8 mouse cellular contexts compared by ENCODE assay signal in the genomic region with DNA sequence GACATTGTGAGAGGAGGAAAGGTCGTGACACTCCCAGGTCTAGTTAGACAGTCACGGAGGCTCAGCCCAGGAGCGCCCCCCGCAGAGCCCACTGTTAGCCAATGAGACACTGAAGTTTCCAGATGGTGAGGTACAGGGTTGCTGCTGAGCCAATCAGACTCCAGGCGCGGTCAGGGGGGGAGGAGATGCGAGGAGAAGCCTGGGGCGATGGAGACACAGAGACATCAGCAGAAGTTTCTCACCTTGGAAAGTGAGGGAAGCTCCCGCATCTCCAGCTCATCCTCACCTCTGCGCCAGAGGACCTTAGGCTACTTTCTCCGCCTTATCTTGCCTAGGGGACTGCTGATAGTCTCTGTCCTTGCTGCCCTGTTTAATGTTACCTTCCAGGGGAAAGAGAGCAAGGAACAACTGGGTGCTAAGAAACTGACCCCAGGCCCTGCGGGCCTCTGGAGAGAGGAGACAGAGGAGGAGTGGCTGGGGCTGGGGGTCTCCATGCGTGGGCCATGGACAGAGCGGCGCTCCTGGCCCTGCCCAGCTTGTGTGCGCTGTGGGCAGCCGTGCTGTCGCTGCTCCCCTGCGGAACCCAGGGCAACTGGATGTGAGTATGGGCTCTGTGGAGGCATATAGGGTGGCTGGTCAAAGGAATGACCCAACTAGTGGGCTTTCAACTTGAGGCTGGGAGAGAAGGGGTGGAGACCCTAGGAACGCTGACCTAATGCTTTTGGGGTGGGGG. TPM values are rescaled to one million over a fixed set of nuclear protein-coding genes. Genes with fewer than 3 reads are reported as not detected.
DNase-seq lines count a peak whose midpoint lies in the region; ATAC-seq lines count a peak whose summit lies in the region.

A gene (plus strand): TSS at position 224 of the 733 bp plus-strand sequence.

- peaks cover 54% of the 10 kb centered on the region for H3K27me3 ChIP-seq in heart, embryonic 10.5 days (ENCODE audit: insufficient read depth, poor library complexity, severe bottlenecking)
- H3K27me3 ChIP-seq in forebrain, embryonic 12.5 days: peaks cover 46% of the 10 kb centered on the region
- H3K27me3 ChIP-seq in kidney, embryonic 16.5 days (ENCODE audit: insufficient read depth, low read length): peaks cover 36% of the 10 kb centered on the region
- H3K27me3 ChIP-seq in midbrain, embryonic 10.5 days (ENCODE audit: low read depth, poor library complexity, severe bottlenecking): peaks cover 68% of the 10 kb centered on the region

- H3K27ac ChIP-seq in heart, embryonic 10.5 days: no peak within 1 kb of the TSS
- no peak within 1 kb of the TSS for H3K27ac ChIP-seq in forebrain, embryonic 12.5 days
- H3K27ac ChIP-seq in kidney, embryonic 16.5 days (ENCODE audit: low read length): no peak within 1 kb of the TSS
- H3K27ac ChIP-seq in midbrain, embryonic 10.5 days (replicated peaks): no peak within 1 kb of the TSS

- no peaks in the 10 kb centered on the region for H3K9me3 ChIP-seq in heart, embryonic 10.5 days
- no peaks in the 10 kb centered on the region for H3K9me3 ChIP-seq in forebrain, embryonic 12.5 days
- H3K9me3 ChIP-seq in kidney, embryonic 16.5 days (ENCODE audit: low read length): no peaks in the 10 kb centered on the region
- H3K9me3 ChIP-seq in midbrain, embryonic 10.5 days (replicated peaks): no peaks in the 10 kb centered on the region

- under 1% methylated on average over 20 of the region's 20 CpGs for WGBS in heart, embryonic 10.5 days
- WGBS in forebrain, embryonic 12.5 days: under 1% methylated on average over 20 of the region's 20 CpGs
- WGBS in kidney, embryonic 16.5 days: 2% methylated on average over 20 of the region's 20 CpGs
- under 1% methylated on average over 20 of the region's 20 CpGs for WGBS in midbrain, embryonic 10.5 days

- peaks cover 20% of the 10 kb centered on the region for H3K4me1 ChIP-seq in heart, embryonic 10.5 days
- peaks cover 21% of the 10 kb centered on the region for H3K4me1 ChIP-seq in forebrain, embryonic 12.5 days
- peaks cover 22% of the 10 kb centered on the region for H3K4me1 ChIP-seq in kidney, embryonic 16.5 days (ENCODE audit: insufficient read depth, low read length)
- peaks cover 22% of the 10 kb centered on the region for H3K4me1 ChIP-seq in midbrain, embryonic 10.5 days

- H3K9ac ChIP-seq in forebrain, embryonic 12.5 days: peak within 1 kb of the TSS; percentile 47; the same call in 1 of the 2 replicates
- peak within 1 kb of the TSS; percentile 38 for H3K9ac ChIP-seq in kidney, embryonic 16.5 days (replicated peaks; ENCODE audit: low read length)

- H3K36me3 ChIP-seq in heart, embryonic 10.5 days: no peaks in the 10 kb centered on the region
- no peaks in the 10 kb centered on the region for H3K36me3 ChIP-seq in forebrain, embryonic 12.5 days (replicated peaks)
- no peaks in the 10 kb centered on the region for H3K36me3 ChIP-seq in kidney, embryonic 16.5 days (ENCODE audit: insufficient read depth, low read length)
- H3K36me3 ChIP-seq in midbrain, embryonic 10.5 days: no peaks in the 10 kb centered on the region

- H3K4me3 ChIP-seq in heart, embryonic 10.5 days: peak within 1 kb of the TSS; percentile 55
- peak within 1 kb of the TSS; percentile 44 for H3K4me3 ChIP-seq in forebrain, embryonic 12.5 days (replicated peaks)
- H3K4me3 ChIP-seq in kidney, embryonic 16.5 days (ENCODE audit: low read length): peak within 1 kb of the TSS; percentile 42
- H3K4me3 ChIP-seq in midbrain, embryonic 10.5 days: peak within 1 kb of the TSS; percentile 62

- H3K4me2 ChIP-seq in forebrain, embryonic 12.5 days: peak within 1 kb of the TSS; percentile 85
- peak within 1 kb of the TSS; percentile 60 for H3K4me2 ChIP-seq in kidney, embryonic 16.5 days (replicated peaks; ENCODE audit: low read depth, low read length)

- no peak for DNase-seq in heart, embryonic 10.5 days (ENCODE audit: low spot score)
- DNase-seq in heart, adult 8-10 months (ENCODE audit: low spot score): no peak
- peak; percentile 76 for DNase-seq in R1 (ENCODE audit: low read depth, low spot score)
- peak; percentile 54 for DNase-seq in midbrain, embryonic 10.5 days (ENCODE audit: low spot score)
- peak; percentile 24 for DNase-seq in yolk sac, embryonic 10.5 days (ENCODE audit: low spot score)
- no peak for DNase-seq in thymus, postnatal 25 days

- peak; percentile 66 for ATAC-seq in forebrain, embryonic 12.5 days (ENCODE audit: low FRiP score)
- peak; percentile 81 for ATAC-seq in kidney, embryonic 16.5 days (ENCODE audit: low FRiP score, low TSS enrichment)

RNA-seq across cellular contexts. Expression of the gene that starts here (rescaled TPM):
- 0.09 and 0.69 TPM in 2 replicates for polyA plus RNA-seq in heart, embryonic 10.5 days (2016; fragmentation: Nextera tagmentation; extraction: Ambion mirVana)
- under 1 TPM in 2 of 4 experiments, not detected in 2; 0.25 to 0.44 TPM for total RNA-seq in heart, adult 8-10 months (2022)
- 0.17 and 0.69 TPM in 2 replicates for polyA plus RNA-seq in forebrain, embryonic 12.5 days (2016; fragmentation: Nextera tagmentation; extraction: Ambion mirVana)
- polyA plus RNA-seq in kidney, embryonic 16.5 days (2015; fragmentation: Nextera tagmentation; extraction: Ambion mirVana): 0.87 and 1.4 TPM in 2 replicates
- 0.39 and 0.52 TPM in 2 replicates for polyA plus RNA-seq in midbrain, embryonic 10.5 days (2016; fragmentation: Nextera tagmentation; extraction: Ambion mirVana)

Comparison
In these comparisons a context has a peak if more than half of its experiments do, and no peak if none do; other contexts are left out.
1. Peak in ATAC-seq, H3K4me3 ChIP-seq, H3K9ac ChIP-seq and H3K4me2 ChIP-seq in forebrain, embryonic 12.5 days; RNA of the gene not detected or under 1 TPM.
2. Peak in DNase-seq and H3K4me3 ChIP-seq in midbrain, embryonic 10.5 days; RNA of the gene not detected or under 1 TPM.
3. DNase-seq: peak in R1 (single experiment) and yolk sac, embryonic 10.5 days (single experiment); none in heart, embryonic 10.5 days (single experiment), heart, adult 8-10 months (single experiment) and thymus, postnatal 25 days (single experiment).
4. Peak in every context shown above with its lines, with median percentiles within 50 percentile points of each other: H3K4me3 ChIP-seq.